Mouse (Mus musculus) liver, embryonic 14.5 days (tissue): ENCODE measurements around the gene Caskin2. TPM values are rescaled to one million over a fixed set of nuclear protein-coding genes. Genes with fewer than 3 reads are reported as not detected.

ENCODE experiments used
- ATAC-seq: fragments of 200-750 bp; cut with Nextera tagmentation; 2 replicates; pipeline ENCODE4 v1.8.0; 2017; ENCODE audit warnings: moderate number of reproducible peaks, mild to moderate bottlenecking, moderate library complexity; ENCODE audit not compliant: insufficient read depth
- DNase-seq, 3 experiments: peaks; one replicate each; pipeline ENCODE4 v3.0.0-alpha.2; 2012 to 2013; ENCODE audit warnings: low read depth in 3 of 3, low spot score in 3 of 3
- H3K27ac ChIP-seq: fragments of 300-500 bp; sonication (generic); 2 replicates; pipeline ENCODE4 v1.5.1; 2014; ENCODE audit warnings: moderate library complexity, mild to moderate bottlenecking, control low read depth, inconsistent platforms
- H3K27me3 ChIP-seq: fragments of 300-500 bp; sonication (generic); 2 replicates; pipeline ENCODE4 v1.6.1; 2014; ENCODE audit warnings: mild to moderate bottlenecking, low read length, moderate library complexity; ENCODE audit not compliant: control insufficient read depth, insufficient read depth
- H3K36me3 ChIP-seq: fragments of 300-500 bp; sonication (generic); replicated peaks from 2 replicates; pipeline ENCODE4 v1.6.1; 2014; ENCODE audit warnings: low read depth; ENCODE audit not compliant: control insufficient read depth, insufficient read depth
- H3K4me1 ChIP-seq, 2 experiments: fragments of 200-500 bp in 1 of 2; fragments of 300-500 bp in 1 of 2; sonication (generic) in 1 of 2; replicated peaks; 2 replicates each; pipeline ENCODE4 v1.6.1; 2012 to 2014; ENCODE audit warnings: antibody characterized with exemption in 1 of 2, inconsistent platforms in 1 of 2, low read length in 1 of 2; ENCODE audit not compliant: control insufficient read depth in 2 of 2, insufficient read depth in 2 of 2
- H3K4me2 ChIP-seq: fragments of 300-500 bp; sonication (generic); 2 replicates; pipeline ENCODE4 v1.6.1; 2014; ENCODE audit warnings: low read depth, mild to moderate bottlenecking, control low read depth, moderate library complexity
- H3K4me3 ChIP-seq, 2 experiments: fragments of 200-500 bp in 1 of 2; fragments of 300-500 bp in 1 of 2; sonication (generic) in 1 of 2; 2 replicates each; pipeline ENCODE4 v1.5.1; 2012 to 2014; ENCODE audit warnings: low read depth in 2 of 2, low read length in 2 of 2, mild to moderate bottlenecking in 2 of 2, control low read depth in 1 of 2, inconsistent platforms in 1 of 2, moderate library complexity in 1 of 2; ENCODE audit not compliant: insufficient read depth in 1 of 2
- H3K9ac ChIP-seq: fragments of 300-500 bp; sonication (generic); replicated peaks from 2 replicates; pipeline ENCODE4 v1.6.1; 2014; ENCODE audit warnings: mild to moderate bottlenecking, control low read depth, moderate library complexity
- H3K9me3 ChIP-seq: fragments of 300-500 bp; sonication (generic); 2 replicates; pipeline ENCODE4 v1.6.1; 2016; ENCODE audit warnings: low read length, mixed read lengths; ENCODE audit not compliant: control insufficient read depth
- CTCF ChIP-seq: IDR thresholded peaks from 2 replicates; pipeline ENCODE4 v1.5.1; 2016; ENCODE audit warnings: antibody characterized with exemption, low read depth, control low read depth
- EP300 ChIP-seq: IDR thresholded peaks from 2 replicates; pipeline ENCODE4 v1.6.1; 2016; ENCODE audit warnings: antibody characterized with exemption, low read depth
- WGBS: fragments of 180-500 bp; shearing (Covaris S2); extraction: QIAGEN DNeasy Blood & Tissue Kit; methylation state at CpG from one replicate; pipeline ENCODE4 v1.1.7; 2014; ENCODE audit not compliant: insufficient replicate concordance; 5-methylcytosine and 5-hydroxymethylcytosine counted together
- microRNA-seq: library from miRNA; unstranded; fragments of <30 nt; microRNA quantifications from one replicate; pipeline ENCODE4, GENCODE M21; 2016
- polyA plus RNA-seq, 2 experiments: library from polyadenylated mRNA; depleted of rRNA in 1 of 2; stranded (reverse) in 1 of 2; unstranded in 1 of 2; fragments of >200 nt; fragmentation: Nextera tagmentation in 1 of 2; extraction: Ambion mirVana in 1 of 2; gene quantifications; 2 replicates each; pipeline versions ENCODE4 v1.2.1 to v1.2.3; 2012 to 2014

The Caskin2 gene
- polyA plus RNA-seq, 2 experiments: 4.9 to 7.1 TPM

DNA sequence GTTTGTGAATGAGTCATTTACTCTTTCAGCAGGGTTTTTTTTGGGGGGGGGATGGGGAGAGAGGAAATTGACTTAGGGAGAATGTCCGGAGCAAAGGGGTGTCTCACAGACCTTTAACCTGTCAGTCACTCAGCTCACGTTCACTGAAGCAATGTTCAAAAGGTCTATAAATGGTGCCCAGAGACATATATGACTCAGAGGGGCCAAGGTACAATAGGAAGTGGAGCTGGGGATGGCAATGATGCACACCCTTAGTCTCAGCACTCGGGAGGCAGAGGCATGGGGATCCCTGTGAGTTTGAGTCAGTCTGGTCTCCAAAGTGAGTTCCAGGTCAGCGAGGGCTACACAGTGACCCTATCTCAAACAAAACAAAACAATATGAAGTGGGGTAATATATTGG is 60.0 kb downstream of the Caskin2 start:
- Histone ChIP-seq H3K27me3 (no peaks in the 10 kb centered on the region), H3K27ac (no peak overlapping the region), H3K36me3 (no peaks in the 10 kb centered on the region), H3K4me1 (no peaks in the 10 kb centered on the region), H3K4me3 (no peak overlapping the region), H3K9me3 (no peaks in the 10 kb centered on the region), H3K9ac (no peak overlapping the region), H3K4me2 (no peak overlapping the region)
- DNase-seq (no peak), ATAC-seq (no peak)
- TF ChIP-seq EP300 (no peak), CTCF (no peak)
- WGBS: 44% methylated on average over 4 of the region's 4 CpGs

DNA sequence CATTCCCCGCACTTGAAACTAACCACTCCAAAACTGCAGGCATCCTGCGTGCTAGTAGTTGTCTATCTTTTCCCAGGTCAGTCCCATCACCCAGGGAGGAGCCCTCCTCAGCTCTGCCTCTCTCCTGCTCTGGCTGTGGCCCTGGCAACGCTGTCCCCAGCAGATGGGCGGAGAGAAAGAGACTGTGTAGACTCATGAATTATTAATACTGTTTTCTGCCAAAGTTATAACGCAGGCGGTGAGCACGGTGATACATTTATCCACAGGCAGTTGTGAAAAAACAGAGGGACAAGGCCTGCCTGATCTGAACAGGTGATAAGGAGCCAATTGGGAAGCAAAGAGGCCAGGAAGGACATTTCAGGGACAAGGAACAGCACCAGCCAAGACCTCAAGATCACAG is 60.8 kb downstream of the Caskin2 start:
- no peak for DNase-seq
- Histone ChIP-seq H3K4me3 (no peak overlapping the region), H3K4me1 (0 out of 4 replicates have a peak, but pooled peaks cover 0 to under 1% of the 10 kb centered on the region in 2 experiments), H3K36me3 (no peaks in the 10 kb centered on the region), H3K27ac (no peak overlapping the region), H3K9ac (no peak overlapping the region), H3K9me3 (no peaks in the 10 kb centered on the region), H3K27me3 (no peaks in the 10 kb centered on the region), H3K4me2 (no peak overlapping the region)
- no peak for TF ChIP-seq EP300
- no peak for TF ChIP-seq CTCF
- 62% methylated on average over 7 of the region's 7 CpGs for WGBS
- no peak for ATAC-seq

DNA sequence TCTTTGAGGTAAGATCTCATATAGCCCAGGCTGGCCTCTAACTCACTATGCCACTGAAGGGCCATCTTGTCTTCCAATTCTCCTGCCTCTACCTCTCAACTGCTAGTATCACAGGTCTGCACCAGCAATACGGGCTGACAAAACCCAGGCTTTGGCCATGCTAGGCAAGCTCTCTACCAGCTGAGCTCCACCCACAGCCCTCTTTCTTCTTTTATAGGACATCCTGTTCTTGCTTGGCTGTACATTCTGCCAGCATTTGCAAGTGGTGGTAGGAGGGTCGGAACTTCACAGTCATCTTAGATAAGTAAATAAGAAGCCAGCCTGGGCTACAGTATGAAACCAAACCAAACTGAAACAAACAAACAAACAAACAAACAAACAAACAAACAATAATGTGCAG is 61.7 kb downstream of the Caskin2 start:
- H3K4me1 ChIP-seq: peaks cover 0 to 2% of the 10 kb centered on the region in 2 experiments; a peak in 1 of 4 replicates
- H3K36me3 ChIP-seq: no peaks in the 10 kb centered on the region
- 48% methylated on average over 2 of the region's 2 CpGs for WGBS
- no peaks in the 10 kb centered on the region for H3K9me3 ChIP-seq
- H3K27ac ChIP-seq: no peak overlapping the region
- DNase-seq (no peak), ATAC-seq (no peak)
- H3K27me3 ChIP-seq: no peaks in the 10 kb centered on the region
- H3K9ac ChIP-seq: no peak overlapping the region
- no peak for TF ChIP-seq EP300
- TF ChIP-seq CTCF: no peak
- H3K4me3 ChIP-seq: no peak overlapping the region
- H3K4me2 ChIP-seq: no peak overlapping the region

DNA sequence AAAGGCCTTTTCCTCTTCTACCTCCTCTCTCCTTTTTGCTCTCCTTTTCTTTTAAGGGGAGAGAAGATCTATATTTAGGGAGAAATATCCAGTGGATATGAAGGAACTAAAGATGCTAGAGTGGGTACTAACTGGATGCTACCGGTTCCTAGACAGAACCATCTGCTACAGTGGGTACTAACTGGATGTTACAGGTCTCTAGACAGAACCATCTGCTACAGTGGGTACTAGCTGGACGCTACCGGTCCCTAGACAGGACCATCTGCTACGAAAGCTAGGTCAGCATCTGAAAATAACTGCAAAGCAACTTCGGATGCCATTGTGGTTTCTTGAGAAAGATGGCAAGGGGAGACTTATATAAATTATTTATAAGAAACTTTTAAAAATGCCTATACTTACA is 63.6 kb downstream of the Caskin2 start:
- no peak overlapping the region for H3K9ac ChIP-seq
- WGBS: 69% methylated on average over 5 of the region's 5 CpGs
- DNase-seq (no peak), ATAC-seq (no peak)
- no peak overlapping the region for H3K4me3 ChIP-seq
- H3K4me1 ChIP-seq: peaks cover 0 to 4% of the 10 kb centered on the region in 2 experiments; a peak in 1 of 4 replicates
- H3K9me3 ChIP-seq: no peaks in the 10 kb centered on the region
- H3K27me3 ChIP-seq: no peaks in the 10 kb centered on the region
- no peak overlapping the region for H3K4me2 ChIP-seq
- H3K27ac ChIP-seq: no peak overlapping the region
- no peak for TF ChIP-seq EP300
- TF ChIP-seq CTCF: no peak
- no peaks in the 10 kb centered on the region for H3K36me3 ChIP-seq

Small RNAs within 50 kb of the gene (microRNA-seq; reads per million reads assigned to microRNA genes)
- not detected for gene Mir5621

Other genes starting within 250 kb of the Caskin2 start
- gene Nup85, start 249.2 kb downstream of the Caskin2 start, polyA plus RNA-seq (2012; rRNA removed): 96.0 and 109 TPM in 2 replicates
- 118 and 125 TPM in 2 replicates for gene Nup85, start 249.2 kb downstream of the Caskin2 start, polyA plus RNA-seq (2014; fragmentation: Nextera tagmentation; extraction: Ambion mirVana)
- 16.2 and 24.1 TPM in 2 replicates for gene Mrps7, start 209.7 kb downstream of the Caskin2 start, polyA plus RNA-seq (2012; rRNA removed)
- 52.6 and 53.3 TPM in 2 replicates for gene Mrps7, start 209.7 kb downstream of the Caskin2 start, polyA plus RNA-seq (2014; fragmentation: Nextera tagmentation; extraction: Ambion mirVana)
- 9.2 and 17.2 TPM in 2 replicates for gene Gga3, start 209.6 kb downstream of the Caskin2 start, polyA plus RNA-seq (2012; rRNA removed)
- gene Gga3, start 209.6 kb downstream of the Caskin2 start, polyA plus RNA-seq (2014; fragmentation: Nextera tagmentation; extraction: Ambion mirVana): 6.4 and 7.2 TPM in 2 replicates
- 21.1 and 25.6 TPM in 2 replicates for gene Mif4gd, start 200.7 kb downstream of the Caskin2 start, polyA plus RNA-seq (2012; rRNA removed)
- gene Mif4gd, start 200.7 kb downstream of the Caskin2 start, polyA plus RNA-seq (2014; fragmentation: Nextera tagmentation; extraction: Ambion mirVana): 24.3 and 25.6 TPM in 2 replicates
- 7.4 and 10.5 TPM in 2 replicates for gene Slc25a19, start 185.3 kb downstream of the Caskin2 start, polyA plus RNA-seq (2012; rRNA removed)
- gene Slc25a19, start 185.3 kb downstream of the Caskin2 start, polyA plus RNA-seq (2014; fragmentation: Nextera tagmentation; extraction: Ambion mirVana): 8.5 and 9.4 TPM in 2 replicates
- 15.7 and 22.4 TPM in 2 replicates for gene Grb2, start 105.0 kb downstream of the Caskin2 start, polyA plus RNA-seq (2012; rRNA removed)
- 26.0 and 30.1 TPM in 2 replicates for gene Grb2, start 105.0 kb downstream of the Caskin2 start, polyA plus RNA-seq (2014; fragmentation: Nextera tagmentation; extraction: Ambion mirVana)
- 11.0 and 13.8 TPM in 2 replicates for gene Tmem94, start 48.2 kb downstream of the Caskin2 start, polyA plus RNA-seq (2012; rRNA removed)
- gene Tmem94, start 48.2 kb downstream of the Caskin2 start, polyA plus RNA-seq (2014; fragmentation: Nextera tagmentation; extraction: Ambion mirVana): 3.7 and 6.1 TPM in 2 replicates
- gene Tsen54, start 1.1 kb upstream of the Caskin2 start, polyA plus RNA-seq (2012; rRNA removed): 12.4 and 12.9 TPM in 2 replicates
- 9.7 and 12.4 TPM in 2 replicates for gene Tsen54, start 1.1 kb upstream of the Caskin2 start, polyA plus RNA-seq (2014; fragmentation: Nextera tagmentation; extraction: Ambion mirVana)
- 9.4 and 10.5 TPM in 2 replicates for gene Llgl2, start 10.4 kb upstream of the Caskin2 start, polyA plus RNA-seq (2012; rRNA removed)
- 7.5 and 9.3 TPM in 2 replicates for gene Llgl2, start 10.4 kb upstream of the Caskin2 start, polyA plus RNA-seq (2014; fragmentation: Nextera tagmentation; extraction: Ambion mirVana)
- gene Myo15b, start 44.8 kb upstream of the Caskin2 start, polyA plus RNA-seq (2012; rRNA removed): 0.36 and 0.42 TPM in 2 replicates
- gene Myo15b, start 44.8 kb upstream of the Caskin2 start, polyA plus RNA-seq (2014; fragmentation: Nextera tagmentation; extraction: Ambion mirVana): 0.09 and 0.29 TPM in 2 replicates
- 20.6 and 25.1 TPM in 2 replicates for gene Smim5, start 86.3 kb upstream of the Caskin2 start, polyA plus RNA-seq (2012; rRNA removed)
- gene Smim5, start 86.3 kb upstream of the Caskin2 start, polyA plus RNA-seq (2014; fragmentation: Nextera tagmentation; extraction: Ambion mirVana): 45.3 and 48.8 TPM in 2 replicates
- gene Smim6, start 98.4 kb upstream of the Caskin2 start, polyA plus RNA-seq (2012; rRNA removed): 1.5 and 1.8 TPM in 2 replicates
- 2.0 and 2.2 TPM in 2 replicates for gene Smim6, start 98.4 kb upstream of the Caskin2 start, polyA plus RNA-seq (2014; fragmentation: Nextera tagmentation; extraction: Ambion mirVana)
- 8.7 and 22.6 TPM in 2 replicates for gene Sap30bp, start 119.6 kb upstream of the Caskin2 start, polyA plus RNA-seq (2012; rRNA removed)
- 20.0 and 21.2 TPM in 2 replicates for gene Sap30bp, start 119.6 kb upstream of the Caskin2 start, polyA plus RNA-seq (2014; fragmentation: Nextera tagmentation; extraction: Ambion mirVana)
- 6.7 and 7.3 TPM in 2 replicates for gene Recql5, start 119.8 kb upstream of the Caskin2 start, polyA plus RNA-seq (2012; rRNA removed)
- 6.1 and 6.5 TPM in 2 replicates for gene Recql5, start 119.8 kb upstream of the Caskin2 start, polyA plus RNA-seq (2014; fragmentation: Nextera tagmentation; extraction: Ambion mirVana)
- gene Itgb4, start 161.1 kb upstream of the Caskin2 start, polyA plus RNA-seq (2012; rRNA removed): 0.10 and 0.11 TPM in 2 replicates
- 0.16 and 0.17 TPM in 2 replicates for gene Itgb4, start 161.1 kb upstream of the Caskin2 start, polyA plus RNA-seq (2014; fragmentation: Nextera tagmentation; extraction: Ambion mirVana)
- 55.9 and 59.1 TPM in 2 replicates for gene Galk1, start 199.1 kb upstream of the Caskin2 start, polyA plus RNA-seq (2012; rRNA removed)
- gene Galk1, start 199.1 kb upstream of the Caskin2 start, polyA plus RNA-seq (2014; fragmentation: Nextera tagmentation; extraction: Ambion mirVana): 102 and 113 TPM in 2 replicates
- 173 and 248 TPM in 2 replicates for gene H3f3b, start 214.3 kb upstream of the Caskin2 start, polyA plus RNA-seq (2012; rRNA removed)
- 651 and 676 TPM in 2 replicates for gene H3f3b, start 214.3 kb upstream of the Caskin2 start, polyA plus RNA-seq (2014; fragmentation: Nextera tagmentation; extraction: Ambion mirVana)
- gene Unk, start 216.7 kb upstream of the Caskin2 start, polyA plus RNA-seq (2012; rRNA removed): 10.4 and 12.1 TPM in 2 replicates
- 6.4 and 7.9 TPM in 2 replicates for gene Unk, start 216.7 kb upstream of the Caskin2 start, polyA plus RNA-seq (2014; fragmentation: Nextera tagmentation; extraction: Ambion mirVana)